Mouse (Mus musculus): Measurements from ENCODE around the gene Sprr2a1.
"Not testable (repeated sequence)": the region's sequence is repeated elsewhere in the genome, so short reads cannot be mapped to it uniquely, and the experiment has no call there.

GRCm38 (mm10) chr3:92263462-92263861, 47.9 kb downstream of the Sprr2a1 start:
- not testable (repeated sequence) for TF ChIP-seq TCF12 (IDR thresholded peaks at IDR 0.05; ENCODE audit: insufficient read depth, poor library complexity, severe bottlenecking); MAX (IDR thresholded peaks at IDR 0.05; ENCODE audit: low read depth); POLR2A (IDR thresholded peaks at IDR 0.05; ENCODE audit: insufficient read length, low read depth); USF1 (IDR thresholded peaks at IDR 0.05; ENCODE audit: low read depth); MYOD1 (IDR thresholded peaks at IDR 0.05; ENCODE audit: control insufficient read depth in 1 of 3, insufficient read length in 2 of 3, low read depth in 2 of 3); CEBPB (IDR thresholded peaks at IDR 0.05; ENCODE audit: insufficient read depth, poor library complexity, severe bottlenecking); POLR2AphosphoS2 (IDR thresholded peaks at IDR 0.05; ENCODE audit: insufficient read length, low read depth); SRF (IDR thresholded peaks at IDR 0.05; ENCODE audit: control insufficient read depth, insufficient read length, low read depth); TCF3 (IDR thresholded peaks at IDR 0.05; ENCODE audit: insufficient read length, low read depth); E2F4 (IDR thresholded peaks at IDR 0.05; ENCODE audit: insufficient read depth)
